Mouse (Mus musculus): ENCODE data around the gene H2al1e.
"Not testable (repeated sequence)": the region's sequence is repeated elsewhere in the genome, so short reads cannot be mapped to it uniquely, and the experiment has no call there.

GRCm38 (mm10) chrX:11298957-11299356, 12.8 kb upstream of the H2al1e start, which contains the start of gene H2al1a:
- not testable (repeated sequence) for TF ChIP-seq CTCF (conservative IDR thresholded peaks at IDR 0.05; ENCODE audit: insufficient read depth, insufficient read length, low read depth, low read length); POLR2A (IDR thresholded peaks at IDR 0.05; ENCODE audit: low read depth, low read length)

Measured in kidney, adult 2 months (tissue).